Comparison of ENCODE assay signal across 14 mouse cellular contexts in genomic region chr13:19624632-19625320, GRCm38 (mm10).
"Had no signal": no experiment of that assay in that cellular context is flagged by ENCODE, and none has a peak within 500 bp of the region (broad histone marks: within the 10 kb centered on the region; RNA-seq: fewer than 3 reads in every experiment).

No protein-coding gene starts in this region.

- H3K9ac ChIP-seq: kidney, embryonic 15.5 days; limb, embryonic 15.5 days; liver, embryonic 12.5 days; lung, embryonic 14.5 days had no signal

- DNase-seq: kidney, adult 2 months; kidney, postnatal 14 days; lung, embryonic 14.5 days; lung, postnatal 10 days; lung, postnatal 4 days; right cerebral cortex, adult 18-20 months; right cerebral cortex, postnatal 4 days; spleen, adult 18-20 months; thymus, postnatal 36 days had no signal

- H3K27ac ChIP-seq: kidney, embryonic 15.5 days; left cerebral cortex, adult 2 months; limb, embryonic 15.5 days; liver, embryonic 12.5 days; midbrain, embryonic 10.5 days had no signal

- H3K4me3 ChIP-seq: kidney, embryonic 15.5 days; left cerebral cortex, adult 2 months; limb, embryonic 15.5 days; liver, embryonic 12.5 days; midbrain, embryonic 10.5 days had no signal

- ATAC-seq: liver, embryonic 12.5 days had no signal

- H3K9me3 ChIP-seq: kidney, embryonic 15.5 days; limb, embryonic 15.5 days; liver, embryonic 12.5 days; midbrain, embryonic 10.5 days had no signal

- H3K36me3 ChIP-seq: kidney, embryonic 15.5 days; limb, embryonic 15.5 days; liver, embryonic 12.5 days; midbrain, embryonic 10.5 days had no signal

- H3K4me2 ChIP-seq: kidney, embryonic 15.5 days; limb, embryonic 15.5 days; liver, embryonic 12.5 days; lung, embryonic 14.5 days had no signal
